Mouse (Mus musculus) myocyte (in vitro differentiated cells): ENCODE results near the gene Acer1. TPM values are rescaled to one million over a fixed set of nuclear protein-coding genes. Genes with fewer than 3 reads are reported as not detected.
A peak's percentile ranks its signal among the peaks of the same experiment; 100 is the strongest.

Experiments
- H3K27me3 ChIP-seq: one replicate; pipeline ENCODE4 v1.6.1; 2011; ENCODE audit not compliant: control insufficient read depth, insufficient read depth, insufficient read length
- H3K36me3 ChIP-seq: one replicate; pipeline ENCODE4 v1.6.1; 2011; ENCODE audit not compliant: control insufficient read depth, insufficient read depth
- H3K4me2 ChIP-seq: one replicate; pipeline ENCODE4 v1.6.1; 2011; ENCODE audit warnings: low read depth, control low read depth
- H3K4me3 ChIP-seq: one replicate; pipeline ENCODE4 v1.5.1; 2011; ENCODE audit warnings: mild to moderate bottlenecking, control low read depth, moderate library complexity
- H3K79me2 ChIP-seq: one replicate; pipeline ENCODE4 v1.6.1; 2011; ENCODE audit not compliant: control insufficient read depth, insufficient read depth
- H3ac ChIP-seq: one replicate; pipeline ENCODE4 v1.6.1; 2011; ENCODE audit not compliant: control insufficient read depth, insufficient read length
- CEBPB ChIP-seq: IDR thresholded peaks from 2 replicates; pipeline ENCODE4 v1.6.1; 2011; ENCODE audit warnings: mild to moderate bottlenecking, moderate library complexity; ENCODE audit not compliant: poor library complexity, insufficient read depth, severe bottlenecking
- E2F4 ChIP-seq: IDR thresholded peaks from one replicate; pipeline ENCODE4 v1.6.1; 2011; ENCODE audit warnings: mild to moderate bottlenecking, control low read depth, moderate library complexity; ENCODE audit not compliant: insufficient read depth
- MAX ChIP-seq: IDR thresholded peaks from one replicate; pipeline ENCODE4 v1.6.1; 2011; ENCODE audit warnings: low read depth, mild to moderate bottlenecking, control low read depth
- MYOD1 ChIP-seq, 3 experiments: IDR thresholded peaks; one replicate each; pipeline ENCODE4 v1.6.1; 2011; ENCODE audit warnings: control low read depth in 2 of 3, low read depth in 2 of 3, mild to moderate bottlenecking in 2 of 3, moderate library complexity in 1 of 3; ENCODE audit not compliant: insufficient read length in 2 of 3, control insufficient read depth in 1 of 3
- MYOG ChIP-seq, 3 experiments: IDR thresholded peaks; one replicate each; pipeline ENCODE4 v1.6.1; 2011; ENCODE audit warnings: control low read depth in 2 of 3, low read depth in 2 of 3, mild to moderate bottlenecking in 2 of 3; ENCODE audit not compliant: insufficient read length in 2 of 3, control insufficient read depth in 1 of 3, insufficient read depth in 1 of 3
- POLR2A ChIP-seq: IDR thresholded peaks from one replicate; pipeline ENCODE4 v1.6.1; 2011; ENCODE audit warnings: low read depth, mild to moderate bottlenecking, control low read depth, moderate library complexity; ENCODE audit not compliant: insufficient read length
- POLR2AphosphoS2 ChIP-seq: IDR thresholded peaks from one replicate; pipeline ENCODE4 v1.6.1; 2011; ENCODE audit warnings: low read depth, control low read depth; ENCODE audit not compliant: insufficient read length
- REST ChIP-seq: IDR thresholded peaks from one replicate; pipeline ENCODE4 v1.6.1; 2011; ENCODE audit warnings: mild to moderate bottlenecking, control low read depth, moderate library complexity; ENCODE audit not compliant: insufficient read depth, insufficient read length
- SRF ChIP-seq: IDR thresholded peaks from one replicate; pipeline ENCODE4 v1.6.1; 2011; ENCODE audit warnings: low read depth; ENCODE audit not compliant: control insufficient read depth, insufficient read length
- TCF12 ChIP-seq: IDR thresholded peaks from one replicate; pipeline ENCODE4 v1.6.1; 2011; ENCODE audit warnings: mild to moderate bottlenecking, control low read depth; ENCODE audit not compliant: poor library complexity, insufficient read depth, severe bottlenecking
- TCF3 ChIP-seq: IDR thresholded peaks from one replicate; pipeline ENCODE4 v1.6.1; 2011; ENCODE audit warnings: low read depth, control low read depth; ENCODE audit not compliant: insufficient read length
- USF1 ChIP-seq: IDR thresholded peaks from one replicate; pipeline ENCODE4 v1.6.1; 2011; ENCODE audit warnings: low read depth, mild to moderate bottlenecking, control low read depth, moderate library complexity
- polyA plus RNA-seq: library from polyadenylated mRNA; unstranded; fragments of >200 nt; fragmentation: generic; extraction: Trizol; gene quantifications from one replicate; pipeline ENCODE4 v1.2.1, GENCODE M21; 2012; ENCODE audit warnings: missing spikeins

The Acer1 gene
- polyA plus RNA-seq, 1 experiment, result not detected

GRCm38 (mm10) chr17:56981049-56981448 is 877 bp downstream of the Acer1 start:
- peaks cover 35% of the 10 kb centered on the region for H3K27me3 ChIP-seq
- no peak overlapping the region for H3K4me3 ChIP-seq
- no peaks in the 10 kb centered on the region for H3K36me3 ChIP-seq
- no peak overlapping the region for H3ac ChIP-seq
- no peak overlapping the region for H3K4me2 ChIP-seq
- TF ChIP-seq POLR2AphosphoS2, result no peak
- TF ChIP-seq REST, result no peak
- no peak for TF ChIP-seq POLR2A
- TF ChIP-seq SRF, result no peak
- no peak for TF ChIP-seq CEBPB
- no peak for TF ChIP-seq TCF3
- TF ChIP-seq MYOD1 (IDR thresholded peaks at IDR 0.05; ENCODE audit: control insufficient read depth in 1 of 3, insufficient read length in 2 of 3, low read depth in 2 of 3), result no peak
- TF ChIP-seq TCF12, result no peak
- no peak for TF ChIP-seq MAX
- no peak for TF ChIP-seq E2F4
- no peak for TF ChIP-seq USF1
- no peak for TF ChIP-seq MYOG (IDR thresholded peaks at IDR 0.05; ENCODE audit: control insufficient read depth in 1 of 3, insufficient read depth in 1 of 3, insufficient read length in 2 of 3, low read depth in 2 of 3)
- H3K79me2 ChIP-seq, result no peaks in the 10 kb centered on the region

- H3K4me2 ChIP-seq, result no peak overlapping the region
- H3K36me3 ChIP-seq, result no peaks in the 10 kb centered on the region
- no peak overlapping the region for H3ac ChIP-seq
- TF ChIP-seq MAX (no peak), TCF12 (no peak), POLR2A (no peak), CEBPB (no peak), SRF (no peak), MYOD1 (IDR thresholded peaks at IDR 0.05; ENCODE audit: control insufficient read depth in 1 of 3, insufficient read length in 2 of 3, low read depth in 2 of 3) (no peak), TCF3 (no peak), USF1 (no peak), POLR2AphosphoS2 (no peak), MYOG (IDR thresholded peaks at IDR 0.05; ENCODE audit: control insufficient read depth in 1 of 3, insufficient read depth in 1 of 3, insufficient read length in 2 of 3, low read depth in 2 of 3) (no peak), REST (no peak), E2F4 (no peak)
- H3K79me2 ChIP-seq, result no peaks in the 10 kb centered on the region
- H3K27me3 ChIP-seq, result peaks cover 49% of the 10 kb centered on the region
- no peak overlapping the region for H3K4me3 ChIP-seq
These were observed 2.4 kb downstream of the Acer1 start for GRCm38 (mm10) chr17:56979524-56979923.

GRCm38 (mm10) chr17:56976531-56977390 is 5.2 kb downstream of the Acer1 start:
- no peak overlapping the region for H3K4me2 ChIP-seq
- H3ac ChIP-seq, result no peak overlapping the region
- no peak overlapping the region for H3K4me3 ChIP-seq
- H3K36me3 ChIP-seq, result no peaks in the 10 kb centered on the region
- TF ChIP-seq REST (no peak), MYOD1 (IDR thresholded peaks at IDR 0.05; ENCODE audit: control insufficient read depth in 1 of 3, insufficient read length in 2 of 3, low read depth in 2 of 3) (peak in 1 of 3 experiments; percentile 13)
- H3K27me3 ChIP-seq, result peaks cover 56% of the 10 kb centered on the region
- no peaks in the 10 kb centered on the region for H3K79me2 ChIP-seq

- no peak overlapping the region for H3ac ChIP-seq
- TF ChIP-seq REST, result no peak
- H3K4me3 ChIP-seq, result no peak overlapping the region
- no peak overlapping the region for H3K4me2 ChIP-seq
- no peaks in the 10 kb centered on the region for H3K79me2 ChIP-seq
- H3K27me3 ChIP-seq, result peaks cover 64% of the 10 kb centered on the region
- H3K36me3 ChIP-seq, result no peaks in the 10 kb centered on the region
These were observed 6.5 kb downstream of the Acer1 start for GRCm38 (mm10) chr17:56975391-56975790.

GRCm38 (mm10) chr17:56974708-56975240 is 7.2 kb downstream of the Acer1 start:
- Histone ChIP-seq H3K4me2 (no peak overlapping the region), H3K36me3 (no peaks in the 10 kb centered on the region), H3ac (no peak overlapping the region), H3K4me3 (no peak overlapping the region), H3K27me3 (peaks cover 69% of the 10 kb centered on the region), H3K79me2 (no peaks in the 10 kb centered on the region)
- TF ChIP-seq MYOD1 (IDR thresholded peaks at IDR 0.05; ENCODE audit: control insufficient read depth in 1 of 3, insufficient read length in 2 of 3, low read depth in 2 of 3), result peak in 2 of 3 experiments; percentile 20 to 72
- no peak for TF ChIP-seq SRF
- no peak for TF ChIP-seq POLR2A
- no peak for TF ChIP-seq USF1
- peak in 1 of 3 experiments; percentile 34 for TF ChIP-seq MYOG (IDR thresholded peaks at IDR 0.05; ENCODE audit: control insufficient read depth in 1 of 3, insufficient read depth in 1 of 3, insufficient read length in 2 of 3, low read depth in 2 of 3)
- no peak for TF ChIP-seq CEBPB
